Mouse (Mus musculus) midbrain, embryonic 13.5 days (tissue): ENCODE results near the gene Ubl3. TPM values are rescaled to one million over a fixed set of nuclear protein-coding genes. Genes with fewer than 3 reads are reported as not detected.

Experiments used
- ATAC-seq: fragments of 200-750 bp; cut with Nextera tagmentation; 2 replicates; pipeline ENCODE4 v1.8.0; 2017; ENCODE audit warnings: mild to moderate bottlenecking, moderate TSS enrichment, moderate library complexity
- H3K27ac ChIP-seq: fragments of 300-500 bp; sonication (generic); 2 replicates; pipeline ENCODE4 v1.5.1; 2015; ENCODE audit warnings: inconsistent platforms, mild to moderate bottlenecking, moderate library complexity
- H3K27me3 ChIP-seq: fragments of 300-500 bp; sonication (generic); 2 replicates; pipeline ENCODE4 v1.6.1; 2015; ENCODE audit warnings: mild to moderate bottlenecking, inconsistent platforms
- H3K36me3 ChIP-seq: fragments of 300-500 bp; sonication (generic); 2 replicates; pipeline ENCODE4 v1.6.1; 2015; ENCODE audit warnings: mild to moderate bottlenecking, inconsistent platforms
- H3K4me1 ChIP-seq: fragments of 300-500 bp; sonication (generic); replicated peaks from 2 replicates; pipeline ENCODE4 v1.6.1; 2015; ENCODE audit warnings: inconsistent platforms
- H3K4me2 ChIP-seq: fragments of 300-500 bp; sonication (generic); replicated peaks from 2 replicates; pipeline ENCODE4 v1.6.1; 2015; ENCODE audit warnings: moderate library complexity, mild to moderate bottlenecking, inconsistent platforms
- H3K4me3 ChIP-seq: fragments of 300-500 bp; sonication (generic); replicated peaks from 2 replicates; pipeline ENCODE4 v1.5.1; 2015; ENCODE audit warnings: mild to moderate bottlenecking, inconsistent platforms
- H3K9ac ChIP-seq: fragments of 300-500 bp; sonication (generic); replicated peaks from 2 replicates; pipeline ENCODE4 v1.6.1; 2015; ENCODE audit warnings: mild to moderate bottlenecking, inconsistent platforms
- H3K9me3 ChIP-seq: fragments of 300-500 bp; sonication (generic); 2 replicates; pipeline ENCODE4 v1.6.1; 2016; ENCODE audit warnings: mild to moderate bottlenecking, inconsistent platforms
- WGBS: fragments of 180-500 bp; shearing (Covaris S2); methylation state at CpG from one replicate; pipeline ENCODE4 v1.1.7; 2015; 5-methylcytosine and 5-hydroxymethylcytosine counted together
- polyA plus RNA-seq: library from polyadenylated mRNA; unstranded; fragments of >200 nt; fragmentation: Nextera tagmentation; extraction: Ambion mirVana; gene quantifications from 2 replicates; pipeline ENCODE4 v1.2.1, GENCODE M21; 2015

The Ubl3 gene
- polyA plus RNA-seq, 1 experiment from 2014 or later = 69.1 TPM

GRCm38 (mm10) chr5:148512042-148512640 lies 40.4 kb downstream of the Ubl3 start:
- 0 out of 2 replicates have a peak, but pooled peaks cover 2% of the 10 kb centered on the region for H3K4me1 ChIP-seq
- ATAC-seq = no peak
- H3K27me3 ChIP-seq = no peaks in the 10 kb centered on the region
- H3K4me3 ChIP-seq = no peak overlapping the region
- H3K9me3 ChIP-seq = no peaks in the 10 kb centered on the region
- H3K9ac ChIP-seq = no peak overlapping the region
- no peak overlapping the region for H3K27ac ChIP-seq
- peaks cover 23% of the 10 kb centered on the region for H3K36me3 ChIP-seq
- 93% methylated on average over 5 of the region's 5 CpGs for WGBS
- H3K4me2 ChIP-seq = no peak overlapping the region

- 76% methylated on average over 2 of the region's 2 CpGs for WGBS
- Histone ChIP-seq H3K27ac (no peak overlapping the region), H3K27me3 (no peaks in the 10 kb centered on the region), H3K36me3 (peaks cover 41% of the 10 kb centered on the region), H3K4me2 (no peak overlapping the region), H3K4me3 (no peak overlapping the region), H3K4me1 (0 out of 2 replicates have a peak, but pooled peaks cover 2% of the 10 kb centered on the region), H3K9me3 (no peaks in the 10 kb centered on the region), H3K9ac (no peak overlapping the region)
- no peak for ATAC-seq
Measured at GRCm38 (mm10) chr5:148510265-148510664, 42.3 kb downstream of the Ubl3 start.

GRCm38 (mm10) chr5:148509731-148510130 lies 42.9 kb downstream of the Ubl3 start:
- no peak for ATAC-seq
- peaks cover 43% of the 10 kb centered on the region for H3K36me3 ChIP-seq
- H3K27ac ChIP-seq = no peak overlapping the region
- H3K4me1 ChIP-seq = 0 out of 2 replicates have a peak, but pooled peaks cover 2% of the 10 kb centered on the region
- H3K9me3 ChIP-seq = no peaks in the 10 kb centered on the region
- no peak overlapping the region for H3K9ac ChIP-seq
- H3K4me3 ChIP-seq = no peak overlapping the region
- no peak overlapping the region for H3K4me2 ChIP-seq
- WGBS = 87% methylated on average over 7 of the region's 7 CpGs
- no peaks in the 10 kb centered on the region for H3K27me3 ChIP-seq

GRCm38 (mm10) chr5:148508901-148509604 lies 43.5 kb downstream of the Ubl3 start:
- Histone ChIP-seq H3K4me3 (no peak overlapping the region), H3K27ac (no peak overlapping the region), H3K9me3 (no peaks in the 10 kb centered on the region), H3K36me3 (peaks cover 43% of the 10 kb centered on the region), H3K4me2 (no peak overlapping the region), H3K27me3 (no peaks in the 10 kb centered on the region), H3K9ac (no peak overlapping the region), H3K4me1 (0 out of 2 replicates have a peak, but pooled peaks cover 2% of the 10 kb centered on the region)
- 93% methylated on average over 11 of the region's 11 CpGs for WGBS
- ATAC-seq = no peak

- H3K36me3 ChIP-seq = peaks cover 44% of the 10 kb centered on the region
- no peak overlapping the region for H3K9ac ChIP-seq
- no peak overlapping the region for H3K4me2 ChIP-seq
- no peaks in the 10 kb centered on the region for H3K4me1 ChIP-seq
- no peaks in the 10 kb centered on the region for H3K27me3 ChIP-seq
- no peak overlapping the region for H3K27ac ChIP-seq
- no peaks in the 10 kb centered on the region for H3K9me3 ChIP-seq
- H3K4me3 ChIP-seq = no peak overlapping the region
- 95% methylated on average over 17 of the region's 17 CpGs for WGBS
- ATAC-seq = no peak
Measured at GRCm38 (mm10) chr5:148505381-148505780, 47.2 kb downstream of the Ubl3 start.

GRCm38 (mm10) chr5:148502237-148502636 lies 50.4 kb downstream of the Ubl3 start:
- peaks cover 27% of the 10 kb centered on the region for H3K36me3 ChIP-seq
- H3K4me1 ChIP-seq = no peaks in the 10 kb centered on the region
- no peak overlapping the region for H3K9ac ChIP-seq
- no peaks in the 10 kb centered on the region for H3K27me3 ChIP-seq
- H3K4me2 ChIP-seq = no peak overlapping the region
- peaks cover 11% of the 10 kb centered on the region; the same call in 1 of the 2 replicates for H3K9me3 ChIP-seq
- 94% methylated on average over 6 of the region's 6 CpGs for WGBS
- ATAC-seq = no peak
- no peak overlapping the region for H3K27ac ChIP-seq
- no peak overlapping the region for H3K4me3 ChIP-seq

GRCm38 (mm10) chr5:148501228-148501957 lies 51.2 kb downstream of the Ubl3 start:
- WGBS = 94% methylated on average over 6 of the region's 6 CpGs
- Histone ChIP-seq H3K4me1 (no peaks in the 10 kb centered on the region), H3K9me3 (peaks cover 11% of the 10 kb centered on the region; the same call in 1 of the 2 replicates), H3K4me3 (no peak overlapping the region), H3K27ac (no peak overlapping the region), H3K27me3 (no peaks in the 10 kb centered on the region), H3K36me3 (peaks cover 20% of the 10 kb centered on the region), H3K9ac (no peak overlapping the region), H3K4me2 (no peak overlapping the region)
- ATAC-seq = no peak

GRCm38 (mm10) chr5:148500516-148500915 lies 52.1 kb downstream of the Ubl3 start:
- Histone ChIP-seq H3K27me3 (no peaks in the 10 kb centered on the region), H3K9ac (no peak overlapping the region)
- WGBS = 97% methylated on average over 8 of the region's 8 CpGs

GRCm38 (mm10) chr5:148499616-148500015 lies 53.0 kb downstream of the Ubl3 start:
- Histone ChIP-seq H3K36me3 (peaks cover 7% of the 10 kb centered on the region; the same call in 1 of the 2 replicates), H3K4me3 (no peak overlapping the region), H3K9me3 (peaks cover 11% of the 10 kb centered on the region; the same call in 1 of the 2 replicates), H3K4me2 (no peak overlapping the region), H3K27me3 (no peaks in the 10 kb centered on the region), H3K4me1 (no peaks in the 10 kb centered on the region), H3K9ac (no peak overlapping the region), H3K27ac (no peak overlapping the region)
- 77% methylated on average over 5 of the region's 5 CpGs for WGBS
- ATAC-seq = no peak

More at GRCm38 (mm10) chr5:148500516-148500915, 52.1 kb downstream of the Ubl3 start:
- Histone ChIP-seq H3K36me3 (peaks cover 11% of the 10 kb centered on the region), H3K4me1 (no peaks in the 10 kb centered on the region), H3K27ac (no peak overlapping the region), H3K9me3 (peaks cover 11% of the 10 kb centered on the region; the same call in 1 of the 2 replicates), H3K4me3 (no peak overlapping the region), H3K4me2 (no peak overlapping the region)
- no peak for ATAC-seq

- H3K4me1 ChIP-seq = no peaks in the 10 kb centered on the region
- no peak overlapping the region for H3K4me3 ChIP-seq
- ATAC-seq = no peak
- H3K36me3 ChIP-seq = no peaks in the 10 kb centered on the region
- no peak overlapping the region for H3K27ac ChIP-seq
- H3K9me3 ChIP-seq = peaks cover 11% of the 10 kb centered on the region; the same call in 1 of the 2 replicates
- WGBS = 94% methylated on average over 6 of the region's 6 CpGs
- no peak overlapping the region for H3K9ac ChIP-seq
- no peak overlapping the region for H3K4me2 ChIP-seq
- no peaks in the 10 kb centered on the region for H3K27me3 ChIP-seq
Measured at GRCm38 (mm10) chr5:148495991-148496390, 56.6 kb downstream of the Ubl3 start.

- no peak overlapping the region for H3K27ac ChIP-seq
- H3K4me2 ChIP-seq = no peak overlapping the region
- 73% methylated on average over 10 of the region's 10 CpGs for WGBS
- H3K27me3 ChIP-seq = no peaks in the 10 kb centered on the region
- H3K9me3 ChIP-seq = peaks cover 11% of the 10 kb centered on the region; the same call in 1 of the 2 replicates
- no peaks in the 10 kb centered on the region for H3K36me3 ChIP-seq
- no peak for ATAC-seq
- no peak overlapping the region for H3K9ac ChIP-seq
- no peaks in the 10 kb centered on the region for H3K4me1 ChIP-seq
- H3K4me3 ChIP-seq = no peak overlapping the region
Measured at GRCm38 (mm10) chr5:148495173-148495572, 57.4 kb downstream of the Ubl3 start.

- 92% methylated on average over 5 of the region's 5 CpGs for WGBS
- H3K4me3 ChIP-seq = no peak overlapping the region
- no peaks in the 10 kb centered on the region for H3K4me1 ChIP-seq
- H3K27ac ChIP-seq = no peak overlapping the region
- peaks cover 11% of the 10 kb centered on the region; the same call in 1 of the 2 replicates for H3K9me3 ChIP-seq
- H3K27me3 ChIP-seq = no peaks in the 10 kb centered on the region
- no peak overlapping the region for H3K4me2 ChIP-seq
- H3K36me3 ChIP-seq = no peaks in the 10 kb centered on the region
- no peak overlapping the region for H3K9ac ChIP-seq
- ATAC-seq = no peak
Measured at GRCm38 (mm10) chr5:148494249-148494648, 58.3 kb downstream of the Ubl3 start.
